In genomic region chr9:111916684-111917535, GRCm38 (mm10) we compare ENCODE assay signal across 8 mouse cellular contexts.
DNase-seq lines count a peak whose midpoint lies in the region; ATAC-seq and TF ChIP-seq lines count a peak whose summit lies in the region.

No protein-coding gene starts in this region.

- CTCF ChIA-PET in Patski (lab: Charles Lee): interaction anchor here (1.7 to 12.3 kb wide), 2 partner anchors 364 to 422 kb away, joined by 5 to 175 read pairs; no protein-coding TSS in a partner anchor

- H3K4me2 ChIP-seq in heart, embryonic 16.5 days (ENCODE audit: low read depth, low read length): peak overlapping the region; percentile 29
- H3K4me2 ChIP-seq in midbrain, embryonic 11.5 days: peak overlapping the region; percentile 24; the same call in 1 of the 2 replicates

- in situ Hi-C loops in Patski (cut with MboI; ENCODE audit: low pct_unique_long_range_greater_than_20kb): loop anchor here (5.0 to 10.0 kb wide), 4 partner anchors 162 to 552 kb away; no protein-coding TSS in a partner anchor

- H3K9ac ChIP-seq in heart, embryonic 16.5 days (ENCODE audit: low read length): no peak overlapping the region
- peak overlapping the region; percentile 48; the same call in 1 of the 2 replicates for H3K9ac ChIP-seq in midbrain, embryonic 11.5 days (ENCODE audit: low read length)

- no peaks in the 10 kb centered on the region for H3K4me1 ChIP-seq in heart, embryonic 16.5 days (ENCODE audit: control insufficient read depth, insufficient read depth, low read length)
- H3K4me1 ChIP-seq in midbrain, embryonic 11.5 days (ENCODE audit: control insufficient read depth, insufficient read depth, low read length): no peaks in the 10 kb centered on the region

- peak; percentile 5 for DNase-seq in gastrocnemius, adult 18-20 months (ENCODE audit: low spot score)
- no peak for DNase-seq in gastrocnemius, adult 8-10 months (ENCODE audit: low spot score in 2 of 2)
- DNase-seq in Patski (ENCODE audit: low read depth, low spot score): peak; percentile 4
- peak; percentile 87 for DNase-seq in embryo, embryonic 10.5 days (ENCODE audit: low spot score)
- DNase-seq in kidney, postnatal 25 days: peak; percentile 32 to 36
- DNase-seq in midbrain, embryonic 11.5 days (ENCODE audit: low spot score, missing footprints): peak; percentile 93
- DNase-seq in telencephalon, adult 2 months (ENCODE audit: low read depth, low spot score): peak; percentile 32

- TF ChIP-seq CTCF in Patski (IDR thresholded peaks at IDR 0.05): peak; percentile 77

- H3K27me3 ChIP-seq in Patski: no peaks in the 10 kb centered on the region
- no peaks in the 10 kb centered on the region for H3K27me3 ChIP-seq in heart, embryonic 16.5 days (ENCODE audit: control insufficient read depth, insufficient read depth, low read length)
- no peaks in the 10 kb centered on the region for H3K27me3 ChIP-seq in midbrain, embryonic 11.5 days (ENCODE audit: control insufficient read depth, insufficient read depth, low read length)

- no peak for ATAC-seq in Patski
- ATAC-seq in heart, embryonic 16.5 days (replicated peaks; ENCODE audit: extremely low read depth, insufficient read depth, low FRiP score): no peak
- peak; percentile 87 for ATAC-seq in midbrain, embryonic 11.5 days (ENCODE audit: low FRiP score)

- WGBS in heart, embryonic 16.5 days: 30% methylated on average over 17 of the region's 17 CpGs
- WGBS in midbrain, embryonic 11.5 days: 28% methylated on average over 17 of the region's 17 CpGs

- no peak overlapping the region for H3K4me3 ChIP-seq in heart, embryonic 16.5 days (ENCODE audit: low read length)
- no peak overlapping the region for H3K4me3 ChIP-seq in midbrain, embryonic 11.5 days (ENCODE audit: low read depth, low read length)

- POLR2A ChIA-PET in Patski (lab: Charles Lee): interaction anchor here (2.8 kb wide), 1 partner anchor 420 kb away, joined by 12 read pairs; no protein-coding TSS in a partner anchor

- no peaks in the 10 kb centered on the region for H3K9me3 ChIP-seq in heart, embryonic 16.5 days (replicated peaks; ENCODE audit: control insufficient read depth, low read length)
- H3K9me3 ChIP-seq in midbrain, embryonic 11.5 days (ENCODE audit: control insufficient read depth, low read length): no peaks in the 10 kb centered on the region

- H3K27ac ChIP-seq in heart, embryonic 16.5 days (ENCODE audit: low read length): no peak overlapping the region
- no peak overlapping the region for H3K27ac ChIP-seq in midbrain, embryonic 11.5 days (ENCODE audit: low read depth, low read length)

- H3K36me3 ChIP-seq in heart, embryonic 16.5 days (ENCODE audit: control insufficient read depth, insufficient read depth): no peaks in the 10 kb centered on the region
- no peaks in the 10 kb centered on the region for H3K36me3 ChIP-seq in midbrain, embryonic 11.5 days (ENCODE audit: control insufficient read depth, insufficient read depth, low read length)

Comparison
In these comparisons a context has a peak if more than half of its experiments do, and no peak if none do; other contexts are left out.
1. DNase-seq: peak in gastrocnemius, adult 18-20 months (single experiment), Patski (single experiment), embryo, embryonic 10.5 days (single experiment), kidney, postnatal 25 days (2 of 2), midbrain, embryonic 11.5 days (single experiment) and telencephalon, adult 2 months (single experiment); none in gastrocnemius, adult 8-10 months (0 of 2).